In genomic region chr3:24138002-24138401, GRCm38 (mm10) we compare ENCODE assay signal across 25 mouse cellular contexts.
"Had no signal": no experiment of that assay in that cellular context is flagged by ENCODE, and none has a peak within 500 bp of the region (broad histone marks: within the 10 kb centered on the region; RNA-seq: fewer than 3 reads in every experiment).

No protein-coding gene starts in this region.

- H3K36me3 ChIP-seq: embryonic facial prominence, embryonic 10.5 days; embryonic facial prominence, embryonic 12.5 days; embryonic facial prominence, embryonic 13.5 days; embryonic facial prominence, embryonic 15.5 days; forebrain, embryonic 10.5 days; forebrain, embryonic 12.5 days; forebrain, embryonic 15.5 days had no signal

- DNase-seq: cerebellum, adult 9-10 months; cerebellum, adult 9-11 months; cerebellum, postnatal 10 days; cerebellum, postnatal 14 days; cerebellum, postnatal 25 days; cerebellum, postnatal 36 days; embryo, embryonic 11 days; forebrain, postnatal 0 days; gastrocnemius, adult 2 months; gastrocnemius, postnatal 10 days; gastrocnemius, postnatal 14 days; gastrocnemius, postnatal 25 days; gastrocnemius, postnatal 36 days; heart, adult 11 months; heart, adult 18-20 months; heart, adult 2 months had no signal

- H3K27me3 ChIP-seq: embryonic facial prominence, embryonic 12.5 days; embryonic facial prominence, embryonic 13.5 days; embryonic facial prominence, embryonic 15.5 days; forebrain, embryonic 12.5 days; forebrain, embryonic 13.5 days; forebrain, embryonic 15.5 days had no signal

- H3K9me3 ChIP-seq: embryonic facial prominence, embryonic 10.5 days; embryonic facial prominence, embryonic 12.5 days; embryonic facial prominence, embryonic 13.5 days; embryonic facial prominence, embryonic 15.5 days; forebrain, embryonic 10.5 days; forebrain, embryonic 12.5 days; forebrain, embryonic 13.5 days; forebrain, embryonic 15.5 days had no signal

- H3K4me1 ChIP-seq: embryonic facial prominence, embryonic 10.5 days; embryonic facial prominence, embryonic 12.5 days; embryonic facial prominence, embryonic 13.5 days; embryonic facial prominence, embryonic 15.5 days; forebrain, embryonic 10.5 days; forebrain, embryonic 12.5 days; forebrain, embryonic 13.5 days; forebrain, embryonic 15.5 days had no signal

- H3K27ac ChIP-seq: embryonic facial prominence, embryonic 10.5 days; embryonic facial prominence, embryonic 12.5 days; embryonic facial prominence, embryonic 13.5 days; embryonic facial prominence, embryonic 15.5 days; forebrain, embryonic 10.5 days; forebrain, embryonic 12.5 days; forebrain, embryonic 13.5 days; forebrain, embryonic 15.5 days; gastrocnemius, adult 2 months; heart, adult 2 months had no signal

- H3K4me3 ChIP-seq: embryonic facial prominence, embryonic 10.5 days; embryonic facial prominence, embryonic 12.5 days; embryonic facial prominence, embryonic 13.5 days; embryonic facial prominence, embryonic 15.5 days; erythroblast, embryonic 14.5 days; forebrain, embryonic 10.5 days; forebrain, embryonic 12.5 days; forebrain, embryonic 13.5 days; forebrain, embryonic 15.5 days; gastrocnemius, adult 2 months; heart, adult 2 months had no signal

- H3K9ac ChIP-seq: embryonic facial prominence, embryonic 12.5 days; embryonic facial prominence, embryonic 13.5 days; embryonic facial prominence, embryonic 15.5 days; forebrain, embryonic 12.5 days; forebrain, embryonic 13.5 days; forebrain, embryonic 15.5 days; forebrain, postnatal 0 days had no signal
